Comparison of ENCODE assay signal across 17 mouse cellular contexts in the genomic region with DNA sequence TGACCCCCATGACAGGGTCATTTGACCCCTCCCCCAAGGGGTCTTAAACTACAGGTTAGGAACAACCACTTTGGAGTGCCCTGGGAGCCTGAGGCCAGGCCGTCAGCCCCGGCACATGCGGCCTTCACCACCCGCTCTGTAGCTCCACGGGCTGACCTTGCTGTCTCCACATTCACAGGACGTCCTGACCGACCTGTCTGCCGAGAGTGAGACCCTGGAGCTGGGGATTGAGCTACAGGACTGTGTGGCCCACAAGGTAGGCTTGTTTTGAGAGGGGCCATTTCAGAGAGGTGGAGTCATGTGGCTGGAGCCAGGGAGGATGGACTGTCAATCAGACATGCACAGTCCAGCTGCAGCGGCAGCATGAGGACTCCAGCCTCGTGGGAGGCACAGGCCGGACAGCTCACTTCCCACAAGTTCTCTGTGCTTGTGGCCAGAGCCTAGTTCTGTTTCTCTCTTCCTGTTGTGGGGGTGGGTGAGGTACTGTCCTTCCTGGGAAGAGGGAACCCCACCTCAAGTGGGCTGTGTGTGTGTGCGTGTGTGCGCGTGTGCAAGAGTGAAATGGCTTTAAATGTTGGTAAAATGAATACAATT. TPM values are rescaled to one million over a fixed set of nuclear protein-coding genes. Genes with fewer than 3 reads are reported as not detected.
A peak's percentile ranks its signal among the peaks of the same experiment; 100 is the strongest.
DNase-seq lines count a peak whose midpoint lies in the region; ATAC-seq lines count a peak whose summit lies in the region.
"Had no signal": no experiment of that assay in that cellular context is flagged by ENCODE, and none has a peak within 500 bp of the region (broad histone marks: within the 10 kb centered on the region; RNA-seq: fewer than 3 reads in every experiment).

No protein-coding gene starts in this region.

- DNase-seq in heart, adult 11 months: peak; percentile 96
- no peak for DNase-seq in heart, adult 8-10 months (ENCODE audit: low spot score)
- peak; percentile 41 for DNase-seq in lung, postnatal 36 days
- DNase-seq in lung, postnatal 10 days: no peak
- peak; percentile 30 for DNase-seq in skeletal muscle tissue, adult 2 months (ENCODE audit: low read depth, low spot score)
- no peak for DNase-seq in retina, postnatal 1 day
- DNase-seq: cerebellum, adult 11 months; cerebellum, postnatal 14 days; embryo, embryonic 11 days; heart, postnatal 36 days; kidney, adult 9 months; lung, adult 2 months; lung, postnatal 4 days; thymus, postnatal 25 days had no signal

- peak; percentile 70 for ATAC-seq in granulocyte monocyte progenitor cell, adult 5-6 weeks (replicated peaks; ENCODE audit: poor library complexity, severe bottlenecking)
- ATAC-seq: forebrain, embryonic 16.5 days; midbrain, embryonic 13.5 days had no signal

RNA-seq across cellular contexts. Expression of gene Daglb, which starts 25.5 kb away (rescaled TPM):
- 1 to 10 TPM; 8.1 to 9.3 (median 8.8) TPM for total RNA-seq in heart, adult 8-10 months (2022)
- total RNA-seq in granulocyte monocyte progenitor cell, adult 5-6 weeks (2014; fragmentation: Nextera tagmentation): 11.7 and 22.8 TPM in 2 replicates
- 24.1 and 25.0 TPM in 2 replicates for total RNA-seq in granulocyte monocyte progenitor cell, adult 5-6 weeks (2017)

RNA-seq across cellular contexts. Expression of gene Rac1, which starts 38.0 kb away (rescaled TPM):
- total RNA-seq in heart, adult 8-10 months (2022): 100 to 1,000 TPM; 207 to 235 (median 219) TPM
- 349 and 471 TPM in 2 replicates for total RNA-seq in granulocyte monocyte progenitor cell, adult 5-6 weeks (2014; fragmentation: Nextera tagmentation)
- 118 and 134 TPM in 2 replicates for total RNA-seq in granulocyte monocyte progenitor cell, adult 5-6 weeks (2017)

Comparison
In these comparisons a context has a peak if more than half of its experiments do, and no peak if none do; other contexts are left out.
1. DNase-seq: peak in heart, adult 11 months (single experiment), lung, postnatal 36 days (single experiment) and skeletal muscle tissue, adult 2 months (single experiment); none in heart, adult 8-10 months (single experiment), lung, postnatal 10 days (single experiment) and retina, postnatal 1 day (single experiment).